Mouse (Mus musculus) cortical plate, adult 2 months (tissue): ENCODE data around the gene Tfap2a. TPM values are rescaled to one million over a fixed set of nuclear protein-coding genes. Genes with fewer than 3 reads are reported as not detected.

Source experiments
- H3K27ac ChIP-seq: fragments of 200-500 bp; 2 replicates; pipeline ENCODE4 v1.5.1; 2012; ENCODE audit warnings: low read length, control low read depth, inconsistent platforms; ENCODE audit not compliant: insufficient read depth
- H3K4me1 ChIP-seq: fragments of 200-500 bp; 2 replicates; pipeline ENCODE4 v1.6.1; 2011; ENCODE audit warnings: low read length; ENCODE audit not compliant: control insufficient read depth, insufficient read depth
- H3K4me3 ChIP-seq: fragments of 200-500 bp; 2 replicates; pipeline ENCODE4 v1.5.1; 2011; ENCODE audit warnings: mild to moderate bottlenecking, low read length, control low read depth; ENCODE audit not compliant: insufficient read depth
- CTCF ChIP-seq: fragments of 200-500 bp; IDR thresholded peaks from 2 replicates; pipeline ENCODE4 v1.5.1; 2011; ENCODE audit warnings: mild to moderate bottlenecking, control low read depth, low read length; ENCODE audit not compliant: insufficient read depth; ENCODE audit errors: extremely low read depth
- POLR2A ChIP-seq: fragments of 200-500 bp; IDR thresholded peaks from 2 replicates; pipeline ENCODE4 v1.6.1; 2011; ENCODE audit warnings: mild to moderate bottlenecking, low read length, control low read depth; ENCODE audit not compliant: insufficient read depth; ENCODE audit errors: extremely low read depth
- polyA plus RNA-seq: library from polyadenylated mRNA; depleted of rRNA; stranded (reverse); fragments of >200 nt; gene quantifications from 2 replicates; pipeline ENCODE4 v1.2.3, GENCODE M21; 2012

Tfap2a gene
- polyA plus RNA-seq, 1 experiment = 0.23 TPM

- no peak overlapping the region for H3K4me3 ChIP-seq
- TF ChIP-seq CTCF (no peak), POLR2A (no peak)
- no peak overlapping the region for H3K27ac ChIP-seq
- H3K4me1 ChIP-seq = no peaks in the 10 kb centered on the region
Measured at GRCm38 (mm10) chr13:40713681-40714080, 24.5 kb downstream of the Tfap2a start.

- H3K4me1 ChIP-seq = no peaks in the 10 kb centered on the region
- H3K4me3 ChIP-seq = no peak overlapping the region
- H3K27ac ChIP-seq = no peak overlapping the region
- TF ChIP-seq POLR2A = no peak
- no peak for TF ChIP-seq CTCF
Measured at GRCm38 (mm10) chr13:40713241-40713640, 24.9 kb downstream of the Tfap2a start.

- no peaks in the 10 kb centered on the region for H3K4me1 ChIP-seq
- no peak overlapping the region for H3K27ac ChIP-seq
- no peak for TF ChIP-seq CTCF
- TF ChIP-seq POLR2A = no peak
- H3K4me3 ChIP-seq = no peak overlapping the region
Measured at GRCm38 (mm10) chr13:40712526-40712832, 25.7 kb downstream of the Tfap2a start.

GRCm38 (mm10) chr13:40711661-40712525 is 26.3 kb downstream of the Tfap2a start:
- Histone ChIP-seq H3K4me3 (no peak overlapping the region), H3K27ac (no peak overlapping the region), H3K4me1 (no peaks in the 10 kb centered on the region)
- TF ChIP-seq POLR2A (no peak), CTCF (no peak)

GRCm38 (mm10) chr13:40710062-40710342 is 28.2 kb downstream of the Tfap2a start:
- Histone ChIP-seq H3K27ac (no peak overlapping the region), H3K4me3 (no peak overlapping the region), H3K4me1 (no peaks in the 10 kb centered on the region)
- no peak for TF ChIP-seq POLR2A
- no peak for TF ChIP-seq CTCF

GRCm38 (mm10) chr13:40709321-40710061 is 28.7 kb downstream of the Tfap2a start:
- no peak for TF ChIP-seq CTCF
- TF ChIP-seq POLR2A = no peak
- Histone ChIP-seq H3K27ac (no peak overlapping the region), H3K4me1 (no peaks in the 10 kb centered on the region), H3K4me3 (no peak overlapping the region)

GRCm38 (mm10) chr13:40708913-40709312 is 29.3 kb downstream of the Tfap2a start:
- H3K4me3 ChIP-seq = no peak overlapping the region

GRCm38 (mm10) chr13:40708271-40708670 is 29.9 kb downstream of the Tfap2a start:
- no peak for TF ChIP-seq POLR2A
- no peak for TF ChIP-seq CTCF
- H3K4me1 ChIP-seq = no peaks in the 10 kb centered on the region

More at GRCm38 (mm10) chr13:40708913-40709312, 29.3 kb downstream of the Tfap2a start:
- H3K27ac ChIP-seq = no peak overlapping the region
- TF ChIP-seq CTCF = no peak
- TF ChIP-seq POLR2A = no peak
- no peaks in the 10 kb centered on the region for H3K4me1 ChIP-seq

GRCm38 (mm10) chr13:40707646-40708045 is 30.5 kb downstream of the Tfap2a start:
- TF ChIP-seq POLR2A = no peak
- TF ChIP-seq CTCF = no peak
- H3K4me3 ChIP-seq = no peak overlapping the region
- H3K27ac ChIP-seq = no peak overlapping the region
- no peaks in the 10 kb centered on the region for H3K4me1 ChIP-seq

More at GRCm38 (mm10) chr13:40708271-40708670, 29.9 kb downstream of the Tfap2a start:
- H3K4me3 ChIP-seq = no peak overlapping the region
- H3K27ac ChIP-seq = no peak overlapping the region

- TF ChIP-seq POLR2A (no peak), CTCF (no peak)
- Histone ChIP-seq H3K27ac (no peak overlapping the region), H3K4me1 (no peaks in the 10 kb centered on the region), H3K4me3 (no peak overlapping the region)
Measured at GRCm38 (mm10) chr13:40706612-40707011, 31.6 kb downstream of the Tfap2a start.
